Mouse (Mus musculus) megakaryocyte, embryonic 14.5 days (primary cell): Measurements from ENCODE around the gene Prpf38a. TPM values are rescaled to one million over a fixed set of nuclear protein-coding genes. Genes with fewer than 3 reads are reported as not detected.
A peak's percentile ranks its signal among the peaks of the same experiment; 100 is the strongest.

Experiments
- H3K27me3 ChIP-seq: replicated peaks from 2 replicates; pipeline ENCODE3; 2012; ENCODE audit warnings: inconsistent platforms
- H3K36me3 ChIP-seq: replicated peaks from 2 replicates; pipeline ENCODE3; 2012; ENCODE audit warnings: low read length, inconsistent platforms, mixed read lengths
- H3K4me1 ChIP-seq: 2 replicates; pipeline ENCODE4 v1.6.1; 2012; ENCODE audit warnings: inconsistent platforms
- H3K4me3 ChIP-seq: replicated peaks from 2 replicates; pipeline ENCODE3; 2012; ENCODE audit warnings: moderate library complexity, mild to moderate bottlenecking, inconsistent platforms
- H3K9me3 ChIP-seq: 2 replicates; pipeline ENCODE4 v1.6.1; 2012; ENCODE audit warnings: inconsistent platforms
- FLI1 ChIP-seq: IDR thresholded peaks from 2 replicates; pipeline ENCODE4 v1.6.1; 2012; ENCODE audit warnings: low read length, inconsistent platforms, mixed read lengths
- GATA1 ChIP-seq: IDR thresholded peaks from 3 replicates; pipeline ENCODE4 v1.6.1; 2012; ENCODE audit warnings: mixed read lengths, low read length, inconsistent platforms, borderline replicate concordance
- polyA plus RNA-seq: library from polyadenylated mRNA; stranded (reverse); fragments of >175 nt; gene quantifications from 2 replicates; pipeline ENCODE4 v1.2.3, GENCODE M21; 2012; ENCODE audit warnings: low replicate concordance; ENCODE audit not compliant: insufficient read depth

Prpf38a gene
- polyA plus RNA-seq: 1.5 and 5.3 TPM in 2 replicates

- Histone ChIP-seq H3K9me3 (no peaks in the 10 kb centered on the region), H3K27me3 (no peaks in the 10 kb centered on the region), H3K36me3 (peaks cover 31% of the 10 kb centered on the region)
These were observed at the start of gene Prpf38a, which contains the start of gene Orc1 for GRCm38 (mm10) chr4:108578840-108579742. Gene Prpf38a (minus strand): TSS chr4:108579336. Gene Orc1 (plus strand): TSS chr4:108579423.

GRCm38 (mm10) chr4:108627066-108627465 is 47.9 kb upstream of the Prpf38a start:
- peaks cover 100% of the 10 kb centered on the region for H3K36me3 ChIP-seq
- no peaks in the 10 kb centered on the region for H3K9me3 ChIP-seq

More at GRCm38 (mm10) chr4:108578840-108579742, at the start of gene Prpf38a, which contains the start of gene Orc1:
- TF ChIP-seq GATA1 (no peak), FLI1 (peak; percentile 80; the same call in 1 of the 2 replicates)
- H3K4me3 ChIP-seq: peak within 1 kb of the TSS; percentile 100
- peaks cover 20% of the 10 kb centered on the region for H3K4me1 ChIP-seq

GRCm38 (mm10) chr4:108621504-108621903 is 42.4 kb upstream of the Prpf38a start:
- H3K4me1 ChIP-seq: peaks cover 29% of the 10 kb centered on the region
- no peaks in the 10 kb centered on the region for H3K9me3 ChIP-seq
- no peaks in the 10 kb centered on the region for H3K27me3 ChIP-seq
- peaks cover 54% of the 10 kb centered on the region for H3K36me3 ChIP-seq
- H3K4me3 ChIP-seq: no peak overlapping the region
- TF ChIP-seq FLI1 (no peak), GATA1 (no peak)

More at GRCm38 (mm10) chr4:108627066-108627465, 47.9 kb upstream of the Prpf38a start:
- Histone ChIP-seq H3K4me3 (no peak overlapping the region), H3K27me3 (no peaks in the 10 kb centered on the region), H3K4me1 (peaks cover 3% of the 10 kb centered on the region; the same call in 1 of the 2 replicates)
- TF ChIP-seq GATA1 (no peak), FLI1 (no peak)

GRCm38 (mm10) chr4:108620536-108620935 is 41.4 kb upstream of the Prpf38a start:
- peaks cover 53% of the 10 kb centered on the region for H3K36me3 ChIP-seq
- no peaks in the 10 kb centered on the region for H3K27me3 ChIP-seq
- TF ChIP-seq GATA1 (no peak), FLI1 (no peak)
- H3K4me1 ChIP-seq: peaks cover 29% of the 10 kb centered on the region
- peak overlapping the region; percentile 97 for H3K4me3 ChIP-seq
- H3K9me3 ChIP-seq: no peaks in the 10 kb centered on the region

- Histone ChIP-seq H3K4me1 (peaks cover 29% of the 10 kb centered on the region), H3K27me3 (no peaks in the 10 kb centered on the region), H3K9me3 (no peaks in the 10 kb centered on the region), H3K36me3 (peaks cover 53% of the 10 kb centered on the region), H3K4me3 (peak within 1 kb of the TSS; percentile 97)
- TF ChIP-seq FLI1 (0 out of 2 replicates have a peak, but pooled peaks have one; percentile 8), GATA1 (no peak)
These were observed 40.6 kb upstream of the Prpf38a start, which contains the start of gene Cc2d1b for GRCm38 (mm10) chr4:108619587-108620341. Gene Cc2d1b (plus strand): TSS chr4:108619940.

GRCm38 (mm10) chr4:108619165-108619564 is 40.0 kb upstream of the Prpf38a start:
- Histone ChIP-seq H3K4me3 (peak overlapping the region; percentile 97), H3K4me1 (peaks cover 29% of the 10 kb centered on the region), H3K36me3 (peaks cover 53% of the 10 kb centered on the region), H3K27me3 (no peaks in the 10 kb centered on the region), H3K9me3 (no peaks in the 10 kb centered on the region)
- TF ChIP-seq GATA1 (no peak), FLI1 (no peak)

- peaks cover 29% of the 10 kb centered on the region for H3K4me1 ChIP-seq
- no peaks in the 10 kb centered on the region for H3K27me3 ChIP-seq
- peak overlapping the region; percentile 97 for H3K4me3 ChIP-seq
- TF ChIP-seq GATA1 (no peak), FLI1 (no peak)
- no peaks in the 10 kb centered on the region for H3K9me3 ChIP-seq
- H3K36me3 ChIP-seq: peaks cover 52% of the 10 kb centered on the region
These were observed 39.5 kb upstream of the Prpf38a start for GRCm38 (mm10) chr4:108618586-108618985.

GRCm38 (mm10) chr4:108610935-108611334 is 31.8 kb upstream of the Prpf38a start:
- Histone ChIP-seq H3K36me3 (peaks cover 82% of the 10 kb centered on the region), H3K27me3 (no peaks in the 10 kb centered on the region), H3K4me3 (no peak overlapping the region), H3K9me3 (no peaks in the 10 kb centered on the region), H3K4me1 (no peaks in the 10 kb centered on the region)
- TF ChIP-seq FLI1: no peak
- no peak for TF ChIP-seq GATA1

GRCm38 (mm10) chr4:108608651-108609050 is 29.5 kb upstream of the Prpf38a start:
- TF ChIP-seq GATA1 (no peak), FLI1 (no peak)
- Histone ChIP-seq H3K27me3 (no peaks in the 10 kb centered on the region), H3K36me3 (peaks cover 84% of the 10 kb centered on the region), H3K9me3 (no peaks in the 10 kb centered on the region), H3K4me3 (no peak overlapping the region), H3K4me1 (no peaks in the 10 kb centered on the region)

- H3K4me1 ChIP-seq: peaks cover 3% of the 10 kb centered on the region; the same call in 1 of the 2 replicates
- H3K36me3 ChIP-seq: peaks cover 82% of the 10 kb centered on the region
- no peak for TF ChIP-seq GATA1
- TF ChIP-seq FLI1: no peak
- no peaks in the 10 kb centered on the region for H3K27me3 ChIP-seq
- H3K9me3 ChIP-seq: no peaks in the 10 kb centered on the region
- no peak overlapping the region for H3K4me3 ChIP-seq
These were observed 22.7 kb upstream of the Prpf38a start for GRCm38 (mm10) chr4:108601870-108602269.
